Mouse (Mus musculus): ENCODE data around the gene Ptafr.
"Not testable (repeated sequence)": the region's sequence is repeated elsewhere in the genome, so short reads cannot be mapped to it uniquely, and the experiment has no call there.

Ptafr gene

DNA sequence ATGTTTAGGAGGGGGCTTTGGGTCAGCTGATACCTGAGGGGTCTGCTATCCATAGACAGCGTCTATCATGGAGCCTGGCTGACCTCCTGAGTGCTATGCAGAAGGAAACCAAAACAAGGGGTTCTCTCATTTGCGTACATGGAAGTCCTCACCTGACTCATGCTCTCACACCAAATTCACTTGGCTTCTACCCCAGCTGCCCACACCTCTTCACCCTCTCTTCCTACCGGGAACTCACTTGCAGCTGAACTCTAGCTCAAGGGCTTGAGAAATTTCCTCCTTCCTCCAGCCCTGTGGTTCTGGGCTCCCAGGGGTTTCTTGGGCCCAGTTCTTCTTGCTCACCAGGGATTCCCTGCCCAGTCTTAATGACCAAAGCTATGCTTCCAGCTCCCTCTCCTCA, 606 bp upstream of the Ptafr start:
- DNase-seq (ENCODE audit: low spot score): no peak

DNA sequence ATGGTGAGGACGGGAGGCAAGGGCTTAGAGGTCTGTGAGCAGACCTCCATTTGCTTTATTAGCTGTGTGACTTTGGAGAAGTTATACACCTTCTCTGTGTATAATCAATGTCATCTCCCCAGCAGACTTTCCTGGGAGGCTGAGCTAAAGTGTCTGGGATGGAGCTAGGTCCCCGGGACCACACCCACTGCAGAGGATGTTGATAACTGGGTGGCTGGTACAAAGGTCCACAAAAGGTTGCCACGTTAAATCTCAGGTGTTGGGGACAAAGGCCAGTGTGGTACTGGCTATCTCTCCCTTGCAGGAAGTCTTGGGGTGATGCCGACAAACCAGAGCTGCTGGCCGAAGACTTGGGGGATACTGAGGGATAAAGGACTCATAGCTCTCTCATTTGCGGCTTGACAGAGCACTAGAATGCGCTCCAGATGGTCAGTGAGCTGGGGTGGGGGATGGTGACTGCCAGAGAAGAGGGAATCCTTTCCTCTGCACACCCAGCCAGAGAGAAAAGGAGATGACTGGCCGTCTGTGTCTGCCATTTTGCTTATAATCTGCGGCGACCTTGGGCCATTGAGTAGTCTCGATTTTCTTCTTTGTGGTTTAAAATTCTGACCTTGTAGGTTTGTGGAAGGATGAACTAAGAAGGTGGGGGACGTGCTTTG, 1.4 kb downstream of the Ptafr start:
- no peak for DNase-seq (ENCODE audit: low spot score)

DNA sequence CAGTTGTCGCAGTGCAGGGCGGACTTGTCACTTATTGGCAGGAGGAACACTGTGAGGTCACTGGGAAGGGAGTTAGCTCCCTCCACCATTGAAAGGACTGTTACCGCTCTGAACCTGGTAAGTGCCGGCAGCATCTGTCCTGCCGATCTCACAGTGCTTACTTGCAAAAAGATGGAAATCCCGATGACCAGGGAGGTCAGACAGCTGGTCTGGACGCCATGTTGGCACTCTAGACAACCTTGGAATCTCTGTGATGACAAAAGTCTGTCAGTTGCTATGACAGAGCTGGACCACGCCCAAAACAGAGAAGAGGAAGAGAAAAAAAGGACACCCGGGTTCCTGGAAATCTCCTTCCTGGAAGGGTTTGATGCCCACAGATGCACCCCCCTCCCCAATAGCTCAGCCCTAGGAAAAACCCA, 3.5 kb downstream of the Ptafr start:
- DNase-seq (ENCODE audit: low spot score): no peak

DNA sequence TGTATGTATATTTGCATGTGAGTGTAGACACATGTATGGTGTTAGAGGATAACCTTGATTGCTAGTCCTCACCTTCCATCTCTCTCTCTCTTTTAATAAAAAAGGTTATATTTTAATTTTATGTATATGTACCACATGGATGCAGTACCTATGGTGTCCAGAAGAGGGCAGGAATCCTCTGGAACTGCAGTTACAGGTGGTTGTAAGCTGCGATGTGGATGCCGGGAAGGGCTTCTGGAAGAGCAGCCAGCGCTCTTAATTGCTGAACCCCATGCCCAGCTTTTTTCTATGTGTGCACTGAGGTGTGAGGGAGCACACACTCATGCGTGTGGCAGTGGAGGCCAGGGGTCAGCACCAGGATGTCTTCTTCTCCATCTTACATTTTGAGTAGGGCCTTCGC, 5.2 kb downstream of the Ptafr start:
- DNase-seq (ENCODE audit: low spot score): no peak

DNA sequence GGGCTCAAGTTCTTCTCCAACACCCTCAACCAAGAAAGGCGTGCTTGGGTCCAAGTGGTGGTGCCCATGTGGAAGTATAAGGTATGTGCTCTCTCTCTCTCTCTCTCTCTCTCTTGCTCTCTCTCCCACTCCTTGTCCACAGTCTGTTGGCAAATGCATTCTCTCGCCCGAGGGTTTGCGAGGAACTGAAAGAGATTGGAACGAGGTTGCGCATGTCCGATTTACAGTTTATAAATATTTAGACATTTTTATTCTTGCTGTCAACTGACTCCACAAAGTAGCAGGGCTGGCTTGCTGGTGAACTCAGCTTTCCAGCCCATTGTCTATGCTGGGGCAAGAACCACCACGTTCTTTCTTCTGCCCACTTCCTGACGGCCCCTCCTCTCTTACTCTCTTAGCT, 7.3 kb downstream of the Ptafr start:
- no peak for DNase-seq (ENCODE audit: low spot score)

DNA sequence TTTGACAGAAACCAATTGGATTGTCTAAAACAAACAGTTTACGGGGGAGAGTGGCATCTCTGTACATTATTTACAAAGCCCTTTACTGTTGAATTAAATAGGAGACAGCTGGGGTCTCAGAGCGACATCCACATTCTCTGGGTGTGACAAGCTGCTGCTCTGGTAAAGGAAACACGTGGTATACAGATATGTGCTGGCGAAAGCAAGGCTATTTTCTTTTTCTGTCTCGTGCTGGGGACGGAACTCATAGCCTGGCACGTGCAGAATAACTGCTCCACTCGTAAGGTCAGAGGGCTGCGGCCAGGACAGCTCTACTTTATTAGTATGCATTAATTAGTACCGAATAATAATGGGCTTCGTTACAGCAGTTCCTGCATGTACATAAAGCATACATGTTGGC, 9.5 kb downstream of the Ptafr start:
- DNase-seq (ENCODE audit: low spot score): no peak

DNA sequence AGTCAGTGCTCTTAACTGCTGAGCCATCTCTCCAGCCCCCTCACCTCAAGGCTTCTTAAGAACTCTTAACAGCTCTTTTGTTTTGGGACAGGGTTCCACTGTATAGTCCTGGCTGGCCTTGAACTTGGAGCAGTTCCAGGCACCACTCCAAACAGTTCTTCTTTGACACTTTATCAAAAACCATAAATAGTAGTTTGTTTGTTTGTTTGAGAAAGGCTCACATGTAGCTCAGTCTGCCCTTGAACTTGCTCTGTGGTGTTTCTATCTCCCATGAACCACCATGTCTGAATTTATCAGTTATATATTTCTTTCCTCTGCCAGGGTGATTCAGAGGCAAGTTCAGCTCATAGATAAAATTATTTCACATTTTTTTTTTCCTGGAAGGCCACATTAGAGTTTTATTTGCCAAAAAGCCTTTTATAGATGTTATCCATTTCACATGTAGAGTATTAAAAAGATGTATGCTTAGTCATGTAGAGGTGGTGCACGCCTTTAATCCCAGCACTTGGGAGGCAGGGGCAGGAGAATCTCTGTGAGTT, 11.0 kb downstream of the Ptafr start:
- peak; percentile 50 for DNase-seq (ENCODE audit: low spot score)

DNA sequence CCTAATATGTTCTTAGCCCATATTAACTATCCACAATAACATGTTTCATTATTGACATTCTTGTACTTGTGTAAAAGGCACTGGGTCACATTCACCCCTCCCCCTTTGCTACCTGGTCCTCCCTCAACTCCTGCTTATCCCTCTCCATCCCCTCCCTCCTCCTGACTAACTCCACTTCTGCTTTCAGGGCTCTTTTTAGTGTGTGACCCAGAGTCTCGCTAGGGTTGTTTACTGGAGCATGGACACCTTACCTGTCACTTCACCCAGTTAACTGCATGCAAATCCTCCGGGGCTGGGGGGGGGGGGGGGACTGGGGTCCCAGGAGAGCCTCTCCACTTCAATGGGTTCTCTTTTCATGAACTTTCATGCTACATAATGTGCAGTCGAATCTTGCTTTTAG, 19.9 kb downstream of the Ptafr start:
- DNase-seq (ENCODE audit: low spot score): no peak

DNA sequence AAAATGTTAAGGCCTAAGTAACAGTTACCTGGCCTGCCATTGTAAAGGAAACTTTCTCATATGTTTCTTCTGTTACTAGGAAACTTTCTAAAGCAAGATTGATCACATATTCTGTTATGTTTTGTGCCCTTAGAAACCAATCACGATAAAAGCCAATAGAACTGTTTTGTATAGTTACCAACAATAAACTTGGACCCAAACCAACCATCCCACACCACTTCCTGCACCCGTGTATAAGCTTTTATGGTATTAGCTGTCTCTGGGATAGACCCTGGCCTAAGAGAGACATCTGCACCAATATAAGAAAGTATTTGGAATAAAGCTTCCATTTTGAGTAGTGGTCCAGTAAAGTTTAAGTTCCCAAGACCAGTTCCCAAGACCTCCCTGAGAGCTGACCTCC, 21.1 kb downstream of the Ptafr start:
- no peak for DNase-seq (ENCODE audit: low spot score)

DNA sequence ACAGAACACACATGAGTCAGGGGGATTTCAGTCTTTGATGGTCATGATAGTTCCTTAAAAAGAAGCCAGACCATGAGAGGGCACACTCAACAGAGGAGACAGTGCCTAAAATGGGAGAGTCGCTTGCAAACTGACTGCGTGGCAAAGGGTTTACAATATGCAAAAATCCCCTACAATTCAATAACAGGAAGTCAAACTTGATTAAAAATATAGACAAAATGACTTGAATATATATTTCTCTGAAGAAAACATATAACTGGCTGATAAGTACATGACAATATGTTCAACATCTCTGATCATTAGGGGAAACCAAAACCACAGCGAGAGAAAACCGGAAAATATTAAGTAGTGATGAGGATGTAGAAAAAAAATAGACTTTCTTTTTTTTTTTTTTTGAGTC, 22.4 kb downstream of the Ptafr start:
- DNase-seq (ENCODE audit: low spot score): no peak

DNA sequence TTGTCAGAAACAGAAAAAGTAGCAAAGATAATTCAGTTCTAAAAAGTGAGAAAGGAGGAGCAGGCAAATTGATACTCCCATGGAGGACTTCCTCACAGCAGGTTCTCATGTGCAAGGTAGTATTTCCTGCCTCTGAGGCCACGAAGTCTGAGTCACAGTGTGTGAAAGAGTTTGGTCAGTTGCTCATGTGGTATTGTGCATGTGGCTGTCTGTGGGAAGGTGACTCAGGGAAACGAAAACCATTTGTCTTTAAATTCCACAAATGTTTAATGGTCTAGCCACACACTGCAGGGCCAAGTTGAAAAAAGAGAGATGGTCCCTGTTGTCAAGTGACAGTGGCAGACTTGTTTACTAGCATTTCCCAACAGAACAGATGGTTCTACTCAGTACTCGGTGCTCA, 24.6 kb downstream of the Ptafr start:
- no peak for DNase-seq (ENCODE audit: low spot score)

DNA sequence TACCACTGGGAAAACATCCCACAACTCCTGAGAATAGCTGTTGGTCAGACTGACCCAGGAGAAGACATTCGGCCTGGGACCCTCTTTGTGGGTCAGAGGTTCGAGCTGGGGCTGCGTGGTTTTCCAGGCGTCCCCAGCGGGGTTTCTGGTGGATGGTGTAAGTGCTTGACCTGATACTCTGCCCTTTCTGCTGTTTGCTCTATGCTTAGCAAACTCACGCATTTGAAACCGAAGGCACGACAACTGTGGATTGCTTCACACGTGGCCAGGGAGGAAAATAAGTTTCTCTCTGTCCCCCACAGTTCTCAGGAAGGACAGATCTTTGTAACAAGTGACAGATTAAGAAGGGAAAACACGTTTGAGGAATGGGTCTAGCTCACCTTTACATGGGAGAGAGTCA, 26.8 kb downstream of the Ptafr start:
- no peak for DNase-seq (ENCODE audit: low spot score)

DNA sequence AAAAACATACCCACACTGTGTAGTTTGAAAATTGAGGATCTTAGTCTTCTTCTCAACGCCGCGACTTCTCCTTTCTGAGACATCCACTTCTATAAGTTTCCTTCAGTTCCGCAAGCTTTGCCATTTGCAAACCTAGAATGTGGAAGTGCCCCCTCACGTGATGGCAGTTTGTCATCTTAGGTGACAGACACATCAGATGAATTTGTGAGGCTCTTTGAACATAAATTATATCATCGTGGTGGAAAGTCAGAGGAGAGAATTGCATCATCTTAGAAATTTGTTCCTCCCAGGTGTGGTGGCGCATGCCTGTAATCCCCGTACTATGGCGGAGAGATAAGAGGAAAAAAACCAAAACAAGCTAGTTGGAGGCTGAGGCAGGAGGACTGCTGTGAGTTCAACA, 29.1 kb downstream of the Ptafr start:
- DNase-seq (ENCODE audit: low spot score): no peak

DNA sequence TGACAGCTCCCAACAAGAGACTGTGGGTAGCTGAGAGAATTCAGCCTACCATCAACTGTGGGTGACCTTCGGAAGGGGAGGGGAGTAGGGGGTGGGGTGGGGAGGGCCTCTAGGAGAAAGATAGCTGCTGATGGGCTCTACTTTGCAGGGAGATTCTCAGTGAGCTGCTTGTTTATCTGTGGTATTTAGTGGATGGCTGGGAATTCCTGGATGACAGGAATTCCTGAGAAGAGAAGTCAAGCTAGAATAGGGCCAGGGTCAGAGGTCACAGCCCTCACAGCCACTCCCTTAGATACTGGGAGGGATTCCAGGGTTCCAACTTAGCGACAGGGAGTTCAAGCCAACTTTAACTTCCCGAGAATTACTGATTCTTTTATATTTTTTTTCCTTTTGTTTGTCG, 30.3 kb downstream of the Ptafr start:
- DNase-seq (ENCODE audit: low spot score): no peak

DNA sequence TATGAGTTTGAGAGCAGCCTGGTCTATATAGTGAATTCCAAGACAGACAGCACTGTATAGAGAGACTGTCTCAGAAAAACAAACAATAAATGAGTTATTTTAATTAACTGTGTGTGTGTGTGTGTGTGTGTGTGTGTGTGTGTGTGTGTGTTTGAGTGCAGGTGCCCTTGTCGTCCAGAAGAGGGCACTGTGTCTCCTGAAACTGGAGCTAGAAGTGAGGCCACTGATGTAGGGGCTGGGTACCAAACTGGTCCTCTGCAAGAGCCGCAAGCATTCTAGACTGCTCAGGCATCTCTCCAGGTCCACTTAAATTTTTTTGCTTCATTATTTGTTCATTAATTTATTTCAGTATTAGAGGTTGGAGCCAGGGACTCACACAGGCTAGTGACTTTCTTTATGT, 35.0 kb downstream of the Ptafr start:
- no peak for DNase-seq (ENCODE audit: low spot score)

DNA sequence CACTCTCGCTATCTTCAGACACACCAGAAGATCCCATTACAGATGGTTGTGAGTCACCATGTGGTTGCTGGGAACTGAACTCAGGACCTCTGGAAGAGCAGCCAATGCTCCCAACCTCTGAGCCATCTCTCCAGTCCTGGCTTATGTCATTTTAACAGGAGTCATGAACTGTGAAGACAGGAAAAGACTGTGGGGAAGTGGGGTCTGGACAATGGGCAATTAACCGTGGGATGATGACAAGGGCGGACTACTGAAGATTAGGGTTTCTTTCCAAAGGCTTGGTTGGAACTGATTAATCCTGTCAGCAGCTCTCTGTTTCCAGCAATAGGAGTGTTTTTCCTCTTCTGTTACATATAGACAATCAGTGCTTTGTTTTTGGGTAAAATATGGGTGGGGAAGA, 35.9 kb downstream of the Ptafr start:
- DNase-seq (ENCODE audit: low spot score): no peak

DNA sequence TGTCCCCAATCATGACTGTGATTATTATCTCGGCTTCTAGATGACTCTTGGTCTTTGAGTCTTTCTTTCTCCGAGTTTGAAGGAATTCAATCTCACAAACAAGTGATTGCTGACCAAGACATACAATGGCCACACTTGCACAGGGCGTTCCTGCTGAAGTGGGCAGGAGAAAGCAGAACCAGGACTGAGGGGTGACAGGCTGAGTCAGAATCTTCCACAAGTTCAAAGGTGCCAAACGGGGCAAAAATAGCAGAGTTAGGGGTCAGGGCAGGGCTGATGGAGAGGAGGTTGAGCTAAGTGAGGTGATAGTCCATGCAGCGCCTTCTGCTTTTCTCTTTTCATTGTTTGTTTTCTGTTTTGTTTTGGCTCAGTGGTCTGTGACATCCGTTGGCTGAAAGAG, 36.6 kb downstream of the Ptafr start:
- no peak for DNase-seq (ENCODE audit: low spot score)

DNA sequence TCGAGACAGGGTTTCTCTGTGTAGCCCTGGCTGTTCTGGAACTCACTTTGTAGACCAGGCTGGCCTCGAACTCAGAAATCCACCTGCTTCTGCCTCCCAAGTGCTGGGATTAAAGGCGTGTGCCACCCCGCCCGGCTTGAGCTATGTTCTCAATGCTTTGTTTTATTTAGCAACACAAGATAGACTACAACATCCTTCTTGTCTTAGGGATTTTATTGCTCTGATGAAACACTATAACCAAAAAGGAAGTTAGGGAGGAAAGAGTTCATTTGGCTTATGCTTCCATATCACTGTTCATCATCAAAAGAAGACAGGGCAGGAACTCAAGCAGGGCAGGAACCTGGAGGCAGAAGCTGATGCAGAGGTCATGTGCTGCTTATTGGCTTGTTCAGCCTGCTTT, 37.4 kb downstream of the Ptafr start:
- DNase-seq (ENCODE audit: low spot score): not testable (repeated sequence)

DNA sequence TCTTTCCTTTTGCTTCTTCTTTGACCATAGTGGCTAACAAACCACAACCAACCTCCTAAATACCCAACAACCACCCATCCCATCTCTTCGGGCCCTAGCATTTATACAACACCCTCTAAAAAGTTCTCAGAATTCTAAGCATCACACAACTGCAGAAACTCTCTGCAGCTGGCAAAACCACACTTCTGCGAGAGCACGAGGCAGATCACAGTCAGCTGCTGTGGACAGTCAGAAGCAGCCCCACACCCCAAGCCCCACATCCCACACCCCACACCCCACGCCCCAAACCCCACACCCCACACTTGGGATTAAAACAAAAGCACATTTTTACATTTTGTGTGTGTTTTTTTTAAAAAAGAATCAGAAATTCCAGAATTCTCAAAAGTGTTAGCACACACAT, 39.6 kb downstream of the Ptafr start:
- no peak for DNase-seq (ENCODE audit: low spot score)

DNA sequence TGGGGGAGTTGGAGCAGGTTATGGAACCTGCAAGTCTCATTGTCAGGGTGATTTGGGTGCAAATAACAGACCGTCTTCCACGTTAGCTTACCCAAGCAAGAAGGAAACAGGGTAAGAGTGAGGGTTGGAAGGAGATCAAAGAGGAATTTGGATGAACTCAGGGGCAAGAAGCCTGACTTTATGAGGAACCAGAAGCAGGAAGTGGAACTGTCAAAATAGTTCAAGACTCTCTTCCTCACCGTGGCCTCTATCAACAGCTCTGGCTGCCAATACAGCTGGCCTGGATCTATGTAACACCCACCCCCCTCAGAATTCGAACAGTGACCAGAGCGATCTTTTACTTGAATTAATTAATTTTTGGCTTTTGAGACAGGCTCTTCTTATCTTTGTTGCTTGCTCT, 41.9 kb downstream of the Ptafr start:
- DNase-seq (ENCODE audit: low spot score): no peak

DNA sequence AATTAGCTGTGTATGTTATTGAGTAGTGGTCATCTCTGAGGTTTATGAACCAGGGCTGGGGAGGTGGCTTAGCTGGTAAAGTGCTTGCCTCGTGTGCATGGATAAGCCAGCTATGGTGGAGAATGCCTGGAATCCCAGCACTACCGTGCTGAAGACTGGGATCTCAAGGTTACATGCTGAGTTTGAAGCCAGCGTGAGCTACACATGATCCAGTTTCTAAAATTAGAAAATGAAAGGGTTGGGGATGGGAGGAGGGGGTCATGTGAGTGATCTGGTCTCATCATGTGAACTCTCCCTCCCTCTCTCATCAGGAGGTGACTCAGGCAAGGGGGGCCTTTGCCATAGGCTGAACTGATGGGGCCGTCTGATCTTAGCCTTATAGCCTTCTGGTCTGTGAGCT, 44.3 kb downstream of the Ptafr start:
- no peak for DNase-seq (ENCODE audit: low spot score)

DNA sequence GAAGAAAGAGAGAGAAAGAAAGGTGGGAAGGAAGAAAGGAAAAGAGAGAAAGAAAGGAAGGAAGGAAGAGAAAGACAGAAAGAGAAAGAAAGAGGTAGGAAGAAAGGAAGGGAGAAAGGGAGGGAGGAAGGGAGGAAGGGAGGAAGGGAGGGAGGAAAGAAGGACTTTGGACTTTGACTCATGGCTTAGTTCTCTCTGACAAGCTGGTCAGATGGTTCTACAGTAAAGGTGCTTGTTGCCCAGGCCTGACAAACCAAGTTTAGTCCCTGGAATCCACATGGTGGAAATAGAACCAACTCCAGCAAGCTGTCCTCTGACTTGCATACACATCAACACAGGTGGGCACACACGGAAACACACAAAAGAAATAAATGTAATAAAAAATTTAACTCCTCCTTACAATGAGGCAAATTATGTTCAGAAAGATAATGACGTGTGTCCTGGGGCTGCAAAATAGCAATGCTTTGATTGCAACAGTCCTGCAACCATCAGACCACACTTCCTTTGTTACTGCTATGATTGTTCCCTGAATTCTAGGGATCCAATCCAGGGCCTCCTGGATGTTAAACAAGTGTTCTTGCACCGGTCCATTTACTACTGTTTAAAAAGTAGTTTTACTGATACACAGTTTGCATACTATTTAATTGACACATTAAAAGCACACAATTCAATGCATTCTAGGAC, 46.6 kb downstream of the Ptafr start:
- no peak for DNase-seq (ENCODE audit: low spot score)

DNA sequence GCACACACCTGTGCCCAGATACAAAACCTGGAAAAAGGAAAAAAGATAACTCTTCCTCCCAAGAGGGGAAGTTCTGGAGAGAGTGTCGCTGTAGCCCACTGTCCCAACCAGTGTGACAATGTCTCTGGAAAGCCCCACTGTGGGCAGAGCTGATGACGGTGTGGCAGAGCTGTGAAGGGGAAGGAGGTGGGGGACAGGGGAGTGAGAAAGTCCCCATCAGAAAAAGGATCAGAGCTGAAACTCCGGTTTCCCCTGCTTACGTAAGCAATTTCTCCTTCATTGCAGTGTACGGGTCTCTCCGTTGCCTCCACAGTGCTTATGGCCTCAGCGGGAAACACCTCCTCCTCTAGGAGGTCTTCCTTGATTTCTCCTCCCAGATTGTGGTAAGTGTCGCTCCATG, 47.5 kb downstream of the Ptafr start:
- DNase-seq (ENCODE audit: low spot score): no peak

DNA sequence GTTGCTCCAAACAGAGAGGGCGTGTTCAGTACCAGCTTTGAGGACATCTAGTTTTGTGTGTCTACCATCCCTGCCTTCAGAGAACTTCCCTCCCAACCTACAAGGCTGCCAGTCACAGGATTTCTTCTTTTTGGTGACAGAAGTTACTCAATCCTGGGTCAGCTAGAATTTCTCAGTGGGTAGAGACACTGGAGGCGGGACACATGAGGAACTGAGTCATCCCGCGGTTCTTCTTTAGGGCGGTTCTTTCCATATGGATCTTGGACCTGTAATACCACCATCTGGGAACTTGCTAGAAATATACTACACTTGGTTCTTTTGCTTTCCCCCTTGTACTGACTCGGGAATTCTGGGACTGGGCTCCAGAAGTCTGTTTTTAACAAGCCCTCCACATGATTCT, 54.0 kb downstream of the Ptafr start:
- no peak for DNase-seq (ENCODE audit: low spot score)
